Mouse (Mus musculus): ENCODE results near the gene Glt28d2. TPM values are rescaled to one million over a fixed set of nuclear protein-coding genes. Genes with fewer than 3 reads are reported as not detected.

The Glt28d2 gene
- polyA plus RNA-seq, 1 experiment from 2014 or later = 0.09 TPM

DNA sequence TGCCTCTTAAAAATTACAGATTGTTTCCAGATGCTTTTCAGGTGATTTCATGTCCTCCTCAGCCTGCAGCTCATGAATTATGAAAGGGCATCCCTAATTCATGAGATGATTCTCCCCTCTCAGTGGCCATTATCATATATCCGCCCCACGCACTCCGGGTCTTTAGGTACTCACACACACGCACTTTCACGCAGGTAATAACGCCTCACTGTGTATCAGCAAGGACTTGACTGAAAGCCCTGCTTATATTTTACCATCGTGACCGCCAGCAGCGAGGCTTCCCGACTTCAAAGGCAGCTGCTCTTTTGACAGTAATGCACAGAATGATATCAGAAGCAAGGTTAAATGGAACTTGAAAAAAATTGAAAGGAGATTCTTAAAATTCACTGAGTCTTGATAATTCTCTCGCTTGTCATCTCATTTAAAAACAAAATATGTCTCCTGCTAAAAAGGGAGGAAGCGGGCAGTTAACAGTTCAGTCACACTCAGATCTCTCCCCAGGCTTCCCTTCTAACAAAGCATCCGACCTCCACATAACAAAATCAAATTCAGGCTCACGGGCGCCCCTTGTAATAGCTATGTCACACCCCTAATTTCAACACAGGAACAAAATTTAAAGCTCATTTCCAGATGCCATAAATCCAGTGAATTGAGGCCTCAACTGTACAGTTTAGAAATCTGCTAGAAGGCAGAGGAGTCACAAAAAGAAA is 66.3 kb downstream of the Glt28d2 start:
- no peaks in the 10 kb centered on the region for H3K36me3 ChIP-seq
- H3K27me3 ChIP-seq = no peaks in the 10 kb centered on the region
- H3K9ac ChIP-seq = no peak overlapping the region
- H3K9me3 ChIP-seq (replicated peaks) = no peaks in the 10 kb centered on the region
- 72% methylated on average over 15 of the region's 15 CpGs for WGBS (ENCODE audit: insufficient replicate concordance)
- no peak overlapping the region for H3K27ac ChIP-seq
- ATAC-seq (ENCODE audit: low read depth) = no peak
- DNase-seq = no peak
- H3K4me3 ChIP-seq (replicated peaks) = no peak overlapping the region
- H3K4me2 ChIP-seq = no peak overlapping the region
- no peaks in the 10 kb centered on the region for H3K4me1 ChIP-seq (replicated peaks)

Other genes with a start within 250 kb of the Glt28d2 start
- gene Fam160a1, start 70.2 kb downstream of the Glt28d2 start, polyA plus RNA-seq (2015; fragmentation: Nextera tagmentation; extraction: Ambion mirVana) = 0.25 and 0.29 TPM in 2 replicates
- gene Gm37240, start within 50 bp of the Glt28d2 start, polyA plus RNA-seq (2015; fragmentation: Nextera tagmentation; extraction: Ambion mirVana) = 0.21 TPM in 1 of 2 replicates, not detected in the other
- gene Sh3d19, start 83.6 kb upstream of the Glt28d2 start, polyA plus RNA-seq (2015; fragmentation: Nextera tagmentation; extraction: Ambion mirVana) = 6.2 and 6.9 TPM in 2 replicates
- gene Prss48, start 115.0 kb upstream of the Glt28d2 start, polyA plus RNA-seq (2015; fragmentation: Nextera tagmentation; extraction: Ambion mirVana) = not detected in 2 replicates